Mouse (Mus musculus): ENCODE results near the gene Robo4. TPM values are rescaled to one million over a fixed set of nuclear protein-coding genes. Genes with fewer than 3 reads are reported as not detected.

The Robo4 gene
- polyA plus RNA-seq, 1 experiment from 2014 or later, result 6.2 TPM

GRCm38 (mm10) chr9:37368860-37369259 is 32.8 kb upstream of the Robo4 start:
- H3K36me3 ChIP-seq, result no peaks in the 10 kb centered on the region
- H3K9ac ChIP-seq, result no peak overlapping the region
- H3K4me3 ChIP-seq, result no peak overlapping the region
- no peaks in the 10 kb centered on the region for H3K9me3 ChIP-seq
- H3K4me1 ChIP-seq (replicated peaks), result no peaks in the 10 kb centered on the region
- 84% methylated on average over 8 of the region's 8 CpGs for WGBS
- H3K27me3 ChIP-seq, result no peaks in the 10 kb centered on the region
- H3K27ac ChIP-seq (replicated peaks), result no peak overlapping the region; the same call in 1 of the 2 replicates
- H3K4me2 ChIP-seq, result peak overlapping the region; percentile 14; the same call in 1 of the 2 replicates
- ATAC-seq (ENCODE audit: low read depth), result no peak

GRCm38 (mm10) chr9:37371232-37371801 is 30.4 kb upstream of the Robo4 start:
- no peak for ATAC-seq (ENCODE audit: low read depth)
- no peaks in the 10 kb centered on the region for H3K36me3 ChIP-seq
- WGBS, result 56% methylated on average over 7 of the region's 7 CpGs
- no peak overlapping the region for H3K4me2 ChIP-seq
- H3K4me3 ChIP-seq, result no peak overlapping the region
- H3K27ac ChIP-seq (replicated peaks), result no peak overlapping the region
- H3K9ac ChIP-seq, result no peak overlapping the region
- H3K27me3 ChIP-seq, result no peaks in the 10 kb centered on the region
- H3K4me1 ChIP-seq (replicated peaks), result no peaks in the 10 kb centered on the region
- no peaks in the 10 kb centered on the region for H3K9me3 ChIP-seq

- Histone ChIP-seq H3K36me3 (no peaks in the 10 kb centered on the region), H3K9ac (no peak overlapping the region), H3K4me3 (no peak overlapping the region), H3K27me3 (0 out of 2 replicates have a peak, but pooled peaks cover 2% of the 10 kb centered on the region), H3K27ac (replicated peaks) (no peak overlapping the region), H3K4me2 (no peak overlapping the region), H3K4me1 (replicated peaks) (no peaks in the 10 kb centered on the region), H3K9me3 (no peaks in the 10 kb centered on the region)
- WGBS, result 85% methylated on average over 5 of the region's 5 CpGs
- no peak for ATAC-seq (ENCODE audit: low read depth)
Measured at GRCm38 (mm10) chr9:37375718-37376117, 26.0 kb upstream of the Robo4 start.

GRCm38 (mm10) chr9:37383161-37383560 is 18.5 kb upstream of the Robo4 start:
- Histone ChIP-seq H3K9me3 (no peaks in the 10 kb centered on the region), H3K4me2 (no peak overlapping the region), H3K4me3 (no peak overlapping the region), H3K4me1 (replicated peaks) (peaks cover 10% of the 10 kb centered on the region; the same call in 1 of the 2 replicates), H3K27ac (replicated peaks) (no peak overlapping the region), H3K9ac (no peak overlapping the region), H3K36me3 (no peaks in the 10 kb centered on the region), H3K27me3 (peaks cover 22% of the 10 kb centered on the region)
- no peak for ATAC-seq (ENCODE audit: low read depth)
- 93% methylated on average over 6 of the region's 6 CpGs for WGBS

GRCm38 (mm10) chr9:37384284-37385182 is 17.2 kb upstream of the Robo4 start:
- peak; percentile 90 for ATAC-seq (ENCODE audit: low read depth)
- peaks cover 22% of the 10 kb centered on the region for H3K27me3 ChIP-seq

GRCm38 (mm10) chr9:37390891-37391290 is 10.8 kb upstream of the Robo4 start:
- Histone ChIP-seq H3K9ac (no peak overlapping the region), H3K27me3 (peaks cover 3% of the 10 kb centered on the region; the same call in 1 of the 2 replicates), H3K4me2 (no peak overlapping the region), H3K27ac (replicated peaks) (no peak overlapping the region), H3K9me3 (no peaks in the 10 kb centered on the region), H3K36me3 (no peaks in the 10 kb centered on the region), H3K4me1 (replicated peaks) (no peaks in the 10 kb centered on the region), H3K4me3 (no peak overlapping the region)
- WGBS, result 60% methylated on average over 2 of the region's 2 CpGs
- no peak for ATAC-seq (ENCODE audit: low read depth)

More at GRCm38 (mm10) chr9:37384284-37385182, 17.2 kb upstream of the Robo4 start:
- peak overlapping the region; percentile 80 for H3K4me2 ChIP-seq
- peaks cover 10% of the 10 kb centered on the region; the same call in 1 of the 2 replicates for H3K4me1 ChIP-seq (replicated peaks)
- H3K4me3 ChIP-seq, result peak overlapping the region; percentile 50
- peak overlapping the region; percentile 80 for H3K9ac ChIP-seq
- no peak overlapping the region; the same call in 1 of the 2 replicates for H3K27ac ChIP-seq (replicated peaks)
- WGBS, result 7% methylated on average over 52 of the region's 54 CpGs
- H3K36me3 ChIP-seq, result no peaks in the 10 kb centered on the region
- no peaks in the 10 kb centered on the region for H3K9me3 ChIP-seq

- Histone ChIP-seq H3K9me3 (no peaks in the 10 kb centered on the region), H3K4me2 (no peak overlapping the region), H3K9ac (no peak overlapping the region), H3K36me3 (no peaks in the 10 kb centered on the region), H3K27me3 (no peaks in the 10 kb centered on the region), H3K27ac (replicated peaks) (no peak overlapping the region), H3K4me3 (no peak overlapping the region), H3K4me1 (replicated peaks) (no peaks in the 10 kb centered on the region)
- WGBS, result 65% methylated on average over 2 of the region's 2 CpGs
- ATAC-seq (ENCODE audit: low read depth), result no peak
Measured at GRCm38 (mm10) chr9:37392071-37392470, 9.6 kb upstream of the Robo4 start.

- H3K9ac ChIP-seq, result no peak overlapping the region
- H3K9me3 ChIP-seq, result no peaks in the 10 kb centered on the region
- no peaks in the 10 kb centered on the region for H3K27me3 ChIP-seq
- no peak overlapping the region for H3K4me2 ChIP-seq
- H3K4me1 ChIP-seq (replicated peaks), result no peaks in the 10 kb centered on the region
- WGBS, result 75% methylated on average over 8 of the region's 8 CpGs
- H3K4me3 ChIP-seq, result no peak overlapping the region
- no peaks in the 10 kb centered on the region for H3K36me3 ChIP-seq
- no peak for ATAC-seq (ENCODE audit: low read depth)
- no peak overlapping the region for H3K27ac ChIP-seq (replicated peaks)
Measured at GRCm38 (mm10) chr9:37393482-37394131, 8.1 kb upstream of the Robo4 start.

GRCm38 (mm10) chr9:37400585-37400984 is 1.1 kb upstream of the Robo4 start:
- WGBS, result 70% methylated on average over 2 of the region's 2 CpGs
- H3K27me3 ChIP-seq, result no peaks in the 10 kb centered on the region
- no peak overlapping the region for H3K4me2 ChIP-seq
- H3K27ac ChIP-seq (replicated peaks), result no peak overlapping the region
- H3K36me3 ChIP-seq, result no peaks in the 10 kb centered on the region
- no peak overlapping the region for H3K4me3 ChIP-seq
- H3K9me3 ChIP-seq, result no peaks in the 10 kb centered on the region
- no peaks in the 10 kb centered on the region for H3K4me1 ChIP-seq (replicated peaks)
- ATAC-seq (ENCODE audit: low read depth), result no peak
- H3K9ac ChIP-seq, result no peak overlapping the region

- no peak overlapping the region for H3K27ac ChIP-seq (replicated peaks)
- H3K9me3 ChIP-seq, result no peaks in the 10 kb centered on the region
- H3K4me3 ChIP-seq, result peak overlapping the region; percentile 15
- no peaks in the 10 kb centered on the region for H3K27me3 ChIP-seq
- no peak for ATAC-seq (ENCODE audit: low read depth)
- 90% methylated on average over 7 of the region's 7 CpGs for WGBS
- peaks cover 3% of the 10 kb centered on the region for H3K4me1 ChIP-seq (replicated peaks)
- H3K36me3 ChIP-seq, result no peaks in the 10 kb centered on the region
- no peak overlapping the region for H3K4me2 ChIP-seq
- no peak overlapping the region for H3K9ac ChIP-seq
Measured at GRCm38 (mm10) chr9:37402501-37402900, 804 bp downstream of the Robo4 start.

GRCm38 (mm10) chr9:37403011-37403410 is 1.3 kb downstream of the Robo4 start:
- ATAC-seq (ENCODE audit: low read depth), result no peak
- H3K36me3 ChIP-seq, result no peaks in the 10 kb centered on the region
- H3K4me3 ChIP-seq, result peak overlapping the region; percentile 15; the same call in 1 of the 2 replicates
- 0 out of 2 replicates have a peak overlapping the region, but pooled peaks have one; percentile 18 for H3K4me2 ChIP-seq
- H3K9me3 ChIP-seq, result no peaks in the 10 kb centered on the region
- 87% methylated on average over 7 of the region's 7 CpGs for WGBS
- H3K27me3 ChIP-seq, result no peaks in the 10 kb centered on the region
- H3K27ac ChIP-seq (replicated peaks), result no peak overlapping the region
- peaks cover 8% of the 10 kb centered on the region for H3K4me1 ChIP-seq (replicated peaks)
- H3K9ac ChIP-seq, result no peak overlapping the region

- H3K4me2 ChIP-seq, result no peak overlapping the region
- H3K4me1 ChIP-seq (replicated peaks), result peaks cover 17% of the 10 kb centered on the region
- H3K27ac ChIP-seq (replicated peaks), result no peak overlapping the region
- H3K36me3 ChIP-seq, result no peaks in the 10 kb centered on the region
- H3K27me3 ChIP-seq, result no peaks in the 10 kb centered on the region
- no peak overlapping the region for H3K4me3 ChIP-seq
- peak; percentile 21 for ATAC-seq (ENCODE audit: low read depth)
- H3K9ac ChIP-seq, result no peak overlapping the region
- H3K9me3 ChIP-seq, result no peaks in the 10 kb centered on the region
- WGBS, result 3% methylated on average over 1 of the region's 1 CpGs
Measured at GRCm38 (mm10) chr9:37406372-37406771, 4.7 kb downstream of the Robo4 start.

Data from neural tube, embryonic 13.5 days (tissue).